Mouse (Mus musculus) CH12.LX (cell line): ENCODE measurements around the gene Slc9b2. TPM values are rescaled to one million over a fixed set of nuclear protein-coding genes. Genes with fewer than 3 reads are reported as not detected.

Experiments
- DNase-seq: peaks from one replicate; pipeline ENCODE4 v3.0.0-alpha.2; 2013; ENCODE audit errors: extremely low read depth
- H3K27ac ChIP-seq: 2 replicates; pipeline ENCODE4 v1.5.1; 2012; ENCODE audit warnings: low read depth, mild to moderate bottlenecking, control low read depth, moderate library complexity; ENCODE audit not compliant: insufficient read depth
- H3K27me3 ChIP-seq: replicated peaks from 2 replicates; pipeline ENCODE3; 2012; ENCODE audit warnings: inconsistent platforms
- H3K36me3 ChIP-seq, 2 experiments: replicated peaks in 1 of 2; 2 replicates each; pipeline versions ENCODE3 to v1.6.1; 2012; ENCODE audit warnings: inconsistent platforms in 1 of 2, low read length in 1 of 2, mild to moderate bottlenecking in 1 of 2, mixed read lengths in 1 of 2, moderate library complexity in 1 of 2; ENCODE audit not compliant: control insufficient read depth in 1 of 2, insufficient read depth in 1 of 2
- H3K4me1 ChIP-seq, 2 experiments: 2 replicates each; pipeline ENCODE4 v1.6.1; 2012; ENCODE audit warnings: inconsistent platforms in 1 of 2, moderate library complexity in 1 of 2; ENCODE audit not compliant: insufficient read depth in 2 of 2, control insufficient read depth in 1 of 2
- H3K4me2 ChIP-seq: 2 replicates; pipeline ENCODE4 v1.6.1; 2012; ENCODE audit warnings: low read depth, mild to moderate bottlenecking, control low read depth; ENCODE audit not compliant: poor library complexity, insufficient read depth, severe bottlenecking
- H3K4me3 ChIP-seq, 3 experiments: fragments of 150-350 bp in 1 of 3; sonication (generic) in 1 of 3; replicated peaks in 1 of 3; 2 replicates each; pipeline versions ENCODE3 to v1.5.1; 2011 to 2012; ENCODE audit warnings: low read depth in 2 of 3, low read length in 2 of 3, mild to moderate bottlenecking in 2 of 3, moderate library complexity in 2 of 3, control low read depth in 1 of 3, improper control_type of control experiment in 1 of 3, inconsistent platforms in 1 of 3, mixed read lengths in 1 of 3; ENCODE audit not compliant: poor library complexity in 1 of 3
- H3K79me2 ChIP-seq: replicated peaks from 2 replicates; pipeline ENCODE4 v1.6.1; 2012; ENCODE audit warnings: mild to moderate bottlenecking, moderate library complexity; ENCODE audit not compliant: control insufficient read depth, poor library complexity, insufficient read depth, severe bottlenecking; ENCODE audit errors: extremely low read depth
- H3K9ac ChIP-seq: 2 replicates; pipeline ENCODE4 v1.6.1; 2012; ENCODE audit warnings: low read depth, mild to moderate bottlenecking, control low read depth, moderate library complexity; ENCODE audit not compliant: insufficient read depth
- H3K9me3 ChIP-seq: replicated peaks from 2 replicates; pipeline ENCODE3; 2012; ENCODE audit warnings: low read length, inconsistent platforms, mixed read lengths
- CHD1 ChIP-seq: IDR thresholded peaks from 2 replicates; pipeline ENCODE4 v1.6.1; 2012; ENCODE audit warnings: low read depth, low read length, improper control_type of control experiment, inconsistent platforms
- CHD2 ChIP-seq: IDR thresholded peaks from 2 replicates; pipeline ENCODE4 v1.6.1; 2011; ENCODE audit warnings: low read length, improper control_type of control experiment
- E2F4 ChIP-seq: IDR thresholded peaks from 2 replicates; pipeline ENCODE4 v1.6.1; 2011; ENCODE audit warnings: low read depth, low read length, improper control_type of control experiment; ENCODE audit not compliant: insufficient replicate concordance
- EP300 ChIP-seq: IDR thresholded peaks from 2 replicates; pipeline ENCODE4 v1.6.1; 2011; ENCODE audit warnings: low read length, improper control_type of control experiment
- GABPA ChIP-seq: IDR thresholded peaks from 2 replicates; pipeline ENCODE4 v1.6.1; 2012; ENCODE audit warnings: low read depth, low read length, improper control_type of control experiment, inconsistent platforms; ENCODE audit not compliant: insufficient replicate concordance
- HCFC1 ChIP-seq: IDR thresholded peaks from 2 replicates; pipeline ENCODE4 v1.6.1; 2012; ENCODE audit warnings: low read depth, mild to moderate bottlenecking, inconsistent platforms, low read length, improper control_type of control experiment
- IRF4 ChIP-seq: IDR thresholded peaks from 2 replicates; pipeline ENCODE4 v1.6.1; 2014; ENCODE audit warnings: low read depth, mild to moderate bottlenecking, inconsistent platforms, low read length, improper control_type of control experiment
- KAT2A ChIP-seq: IDR thresholded peaks from 2 replicates; pipeline ENCODE4 v1.6.1; 2012; ENCODE audit warnings: low read length, improper control_type of control experiment, inconsistent platforms; ENCODE audit not compliant: insufficient replicate concordance
- MAFK ChIP-seq: IDR thresholded peaks from 2 replicates; pipeline ENCODE4 v1.6.1; 2011; ENCODE audit warnings: low read length, improper control_type of control experiment; ENCODE audit not compliant: insufficient replicate concordance
- MAZ ChIP-seq: IDR thresholded peaks from 2 replicates; pipeline ENCODE4 v1.6.1; 2012; ENCODE audit warnings: low read depth, mild to moderate bottlenecking, inconsistent platforms, low read length, improper control_type of control experiment, moderate library complexity
- MEF2A ChIP-seq: IDR thresholded peaks from 2 replicates; pipeline ENCODE4 v1.6.1; 2014; ENCODE audit warnings: low read depth, mild to moderate bottlenecking, inconsistent platforms, low read length, improper control_type of control experiment, borderline replicate concordance
- MXI1 ChIP-seq: IDR thresholded peaks from 2 replicates; pipeline ENCODE4 v1.6.1; 2011; ENCODE audit warnings: mild to moderate bottlenecking, low read depth, low read length, improper control_type of control experiment
- MYC ChIP-seq: IDR thresholded peaks from 2 replicates; pipeline ENCODE4 v1.6.1; 2011; ENCODE audit warnings: low read depth, mild to moderate bottlenecking, improper control_type of control experiment, low read length
- NRF1 ChIP-seq: IDR thresholded peaks from 2 replicates; pipeline ENCODE4 v1.6.1; 2014; ENCODE audit warnings: low read depth, mild to moderate bottlenecking, inconsistent platforms, low read length, improper control_type of control experiment, moderate library complexity
- POLR2A ChIP-seq: IDR thresholded peaks from 2 replicates; pipeline ENCODE4 v1.6.1; 2011; ENCODE audit warnings: low read depth, mild to moderate bottlenecking, improper control_type of control experiment, low read length
- RAD21 ChIP-seq: IDR thresholded peaks from 2 replicates; pipeline ENCODE4 v1.6.1; 2011; ENCODE audit warnings: low read depth, mild to moderate bottlenecking, low read length, improper control_type of control experiment, moderate library complexity
- SMC3 ChIP-seq: IDR thresholded peaks from 2 replicates; pipeline ENCODE4 v1.6.1; 2011; ENCODE audit warnings: low read depth, low read length, improper control_type of control experiment
- TBP ChIP-seq: conservative IDR thresholded peaks from 2 replicates; pipeline ENCODE4 v1.6.1; 2011; ENCODE audit warnings: low read depth, low read length, improper control_type of control experiment
- USF1 ChIP-seq: IDR thresholded peaks from 2 replicates; pipeline ENCODE4 v1.6.1; 2014; ENCODE audit warnings: low read depth, mild to moderate bottlenecking, inconsistent platforms, low read length, improper control_type of control experiment
- ZC3H11A ChIP-seq: IDR thresholded peaks from 2 replicates; pipeline ENCODE4 v1.6.1; 2012; ENCODE audit warnings: low read depth, mild to moderate bottlenecking, inconsistent platforms, low read length, improper control_type of control experiment
- ZMIZ1 ChIP-seq: IDR thresholded peaks from 2 replicates; pipeline ENCODE4 v1.6.1; 2012; ENCODE audit warnings: low read depth, mild to moderate bottlenecking, inconsistent platforms, low read length, improper control_type of control experiment
- dilution Hi-C: fragments of 300-500 bp; cut with MboI; formaldehyde crosslinking; loops from 2 replicates; pipeline ENCODE4 v1.14.3; 2020; ENCODE audit warnings: low sequenced_read_pairs; ENCODE audit not compliant: extremely low pct_unique_long_range_greater_than_20kb, extremely low pct_ligation_motif_present
- in situ Hi-C: fragments of 300-500 bp; cut with MboI; formaldehyde crosslinking; loops from 3 replicates; pipeline ENCODE4 v1.14.3; 2019; ENCODE audit warnings: low sequenced_read_pairs, low pct_ligation_motif_present, low pct_unique_long_range_greater_than_20kb, mixed read lengths
- polyA plus RNA-seq: library from polyadenylated mRNA; unstranded; fragments of >175 nt; gene quantifications from 2 replicates; pipeline ENCODE4 v1.2.1, GENCODE M21; 2012; ENCODE audit warnings: low read depth; ENCODE audit not compliant: insufficient read length
- total RNA-seq, 2 experiments: library from RNA; depleted of rRNA; stranded (reverse); fragments of 300-350 nt in 1 of 2; fragments of >200 nt in 1 of 2; gene quantifications; 2 replicates each; pipeline ENCODE4 v1.2.3; 2012 to 2014

The Slc9b2 gene
- total and polyA plus RNA-seq, 3 experiments, result 1.4 to 4.2 (median 2.8) TPM

GRCm38 (mm10) chr3:135268616-135269015 lies 38.9 kb upstream of the Slc9b2 start:
- Histone ChIP-seq H3K27ac (no peak overlapping the region), H3K4me2 (no peak overlapping the region)
- TF ChIP-seq E2F4 (no peak), EP300 (no peak), SMC3 (no peak), KAT2A (no peak), MXI1 (no peak), POLR2A (no peak), GABPA (no peak), TBP (no peak), HCFC1 (no peak), MYC (no peak), USF1 (no peak), IRF4 (no peak), MEF2A (no peak), NRF1 (no peak), RAD21 (no peak), CHD1 (no peak), ZC3H11A (no peak), MAFK (no peak), CHD2 (no peak)
- TF ChIP-seq, all 38 proteins: peak for 0
- Histone ChIP-seq H3K9ac (no peak overlapping the region), H3K9me3 (no peaks in the 10 kb centered on the region), H3K79me2 (no peaks in the 10 kb centered on the region), H3K27me3 (no peaks in the 10 kb centered on the region), H3K4me1 (no peaks in the 10 kb centered on the region), H3K36me3 (peaks cover 71 to 95% of the 10 kb centered on the region in 2 experiments), H3K4me3 (no peak overlapping the region)
- dilution Hi-C loops, result no loop called here
- no peak for DNase-seq
- in situ Hi-C loops, result no loop called here

- no peak overlapping the region for H3K4me3 ChIP-seq
- DNase-seq, result no peak
- H3K4me1 ChIP-seq, result no peaks in the 10 kb centered on the region
- TF ChIP-seq EP300 (no peak), POLR2A (no peak), ZMIZ1 (no peak), MXI1 (no peak), MAZ (no peak), MYC (no peak)
- H3K27ac ChIP-seq, result no peak overlapping the region
- dilution Hi-C loops, result no loop called here
- H3K79me2 ChIP-seq, result no peaks in the 10 kb centered on the region
- in situ Hi-C loops, result no loop called here
- H3K4me2 ChIP-seq, result no peak overlapping the region
- no peaks in the 10 kb centered on the region for H3K9me3 ChIP-seq
- H3K9ac ChIP-seq, result no peak overlapping the region
- peaks cover 67 to 92% of the 10 kb centered on the region in 2 experiments for H3K36me3 ChIP-seq
- H3K27me3 ChIP-seq, result no peaks in the 10 kb centered on the region
These were observed 38.0 kb upstream of the Slc9b2 start for GRCm38 (mm10) chr3:135269391-135269990.
